Mouse (Mus musculus): ENCODE data around the gene Gm10666.
"Not testable (repeated sequence)": the region's sequence is repeated elsewhere in the genome, so short reads cannot be mapped to it uniquely, and the experiment has no call there.

The Gm10666 gene

GRCm38 (mm10) chr7:22134641-22135040 lies at the start of gene Gm10666:
Gene Gm10666, minus strand, starts transcription at chr7:22134741.
- DNase-seq (ENCODE audit: low read depth, low spot score): not testable (repeated sequence)

GRCm38 (mm10) chr7:22163935-22164334 lies 29.4 kb upstream of the Gm10666 start, which contains the start of gene Vmn1r142:
Gene Vmn1r142, minus strand, starts transcription at chr7:22164035.
- not testable (repeated sequence) for DNase-seq (ENCODE audit: low read depth, low spot score)

GRCm38 (mm10) chr7:22118145-22118544 lies 16.4 kb downstream of the Gm10666 start, which contains the start of gene Gm16451:
Gene Gm16451, minus strand, starts transcription at chr7:22118245.
- not testable (repeated sequence) for DNase-seq (ENCODE audit: low read depth, low spot score)
